ENCODE assay signal across 23 mouse cellular contexts in genomic region chr3:55847115-55847514, GRCm38 (mm10).
A peak's percentile ranks its signal among the peaks of the same experiment; 100 is the strongest.
DNase-seq lines count a peak whose midpoint lies in the region; ATAC-seq and TF ChIP-seq lines count a peak whose summit lies in the region.
"Had no signal": no experiment of that assay in that cellular context is flagged by ENCODE, and none has a peak within 500 bp of the region (broad histone marks: within the 10 kb centered on the region; RNA-seq: fewer than 3 reads in every experiment).

No protein-coding gene starts in this region.

- TF ChIP-seq POLR2A in testis, adult 2 months (IDR thresholded peaks at IDR 0.05; ENCODE audit: control insufficient read depth, low read depth, low read length) = no peak

- H3K27ac ChIP-seq in testis, adult 2 months (ENCODE audit: control insufficient read depth, insufficient read depth, low read depth, low read length) = peak overlapping the region; percentile 73
- H3K27ac ChIP-seq: embryonic facial prominence, embryonic 13.5 days; embryonic facial prominence, embryonic 15.5 days; forebrain, embryonic 10.5 days; forebrain, embryonic 12.5 days had no signal

- H3K27me3 ChIP-seq in testis, adult 2 months (ENCODE audit: control insufficient read depth, insufficient read depth, low read length) = no peaks in the 10 kb centered on the region
- H3K27me3 ChIP-seq: embryonic facial prominence, embryonic 13.5 days; embryonic facial prominence, embryonic 15.5 days; forebrain, embryonic 12.5 days had no signal

- no peak for TF ChIP-seq CTCF in testis, adult 2 months (IDR thresholded peaks at IDR 0.05; ENCODE audit: control insufficient read depth, insufficient read depth, insufficient replicate concordance, low read depth, low read length)

- no peaks in the 10 kb centered on the region for H3K4me1 ChIP-seq in testis, adult 2 months (ENCODE audit: control insufficient read depth, insufficient read depth, low read length)
- H3K4me1 ChIP-seq: embryonic facial prominence, embryonic 13.5 days; embryonic facial prominence, embryonic 15.5 days; forebrain, embryonic 10.5 days; forebrain, embryonic 12.5 days had no signal

- peak; percentile 87 for ATAC-seq in granulocyte monocyte progenitor cell, adult 5-6 weeks (replicated peaks; ENCODE audit: poor library complexity, severe bottlenecking)
- peak; percentile 74 for ATAC-seq in megakaryocyte progenitor cell, adult 5-6 weeks (replicated peaks; ENCODE audit: poor library complexity)
- ATAC-seq: forebrain, embryonic 14.5 days; forebrain, embryonic 16.5 days had no signal

- no peak for DNase-seq in testis, postnatal 10 days (ENCODE audit: low spot score)
- no peak for DNase-seq in spleen, adult 12 weeks (ENCODE audit: low spot score)
- DNase-seq in embryo, embryonic 10 days (ENCODE audit: low spot score) = no peak
- DNase-seq: adrenal gland, adult 2 months; adrenal gland, postnatal 10 days; adrenal gland, postnatal 25 days; cerebellum, adult 11 months; cerebellum, adult 18-20 months; cerebellum, adult 8-10 months; cerebellum, adult 9-11 months; cerebellum, postnatal 14 days; cerebellum, postnatal 36 days; embryo, embryonic 11 days had no signal

- H3K4me3 ChIP-seq in testis, adult 2 months (ENCODE audit: control insufficient read depth, low read depth, low read length) = peak overlapping the region; percentile 72
- H3K4me3 ChIP-seq: embryonic facial prominence, embryonic 13.5 days; embryonic facial prominence, embryonic 15.5 days; erythroblast, embryonic 14.5 days; forebrain, embryonic 10.5 days; forebrain, embryonic 12.5 days had no signal

- H3K36me3 ChIP-seq in testis, adult 2 months (ENCODE audit: control insufficient read depth, insufficient read depth, low read length) = no peaks in the 10 kb centered on the region
- H3K36me3 ChIP-seq: forebrain, embryonic 12.5 days had no signal
